Mouse (Mus musculus) hindbrain, embryonic 15.5 days (tissue): Measurements from ENCODE around the gene Rusc2. TPM values are rescaled to one million over a fixed set of nuclear protein-coding genes. Genes with fewer than 3 reads are reported as not detected.

Source experiments
- ATAC-seq: fragments of 200-750 bp; cut with Nextera tagmentation; 2 replicates; pipeline ENCODE4 v1.8.0; 2017; ENCODE audit warnings: low read depth, moderate number of reproducible peaks, moderate TSS enrichment; ENCODE audit not compliant: low FRiP score
- H3K27ac ChIP-seq: fragments of 300-500 bp; sonication (generic); replicated peaks from 2 replicates; pipeline ENCODE4 v1.5.1; 2015; ENCODE audit warnings: mild to moderate bottlenecking, inconsistent platforms
- H3K27me3 ChIP-seq: fragments of 300-500 bp; sonication (generic); 2 replicates; pipeline ENCODE4 v1.6.1; 2015; ENCODE audit warnings: control low read depth, inconsistent platforms
- H3K36me3 ChIP-seq: fragments of 300-500 bp; sonication (generic); 2 replicates; pipeline ENCODE4 v1.6.1; 2015; ENCODE audit warnings: control low read depth, inconsistent platforms
- H3K4me1 ChIP-seq: fragments of 300-500 bp; sonication (generic); replicated peaks from 2 replicates; pipeline ENCODE4 v1.6.1; 2015; ENCODE audit warnings: control low read depth, inconsistent platforms
- H3K4me2 ChIP-seq: fragments of 300-500 bp; sonication (generic); 2 replicates; pipeline ENCODE4 v1.6.1; 2015; ENCODE audit warnings: moderate library complexity, mild to moderate bottlenecking, inconsistent platforms
- H3K4me3 ChIP-seq: fragments of 300-500 bp; sonication (generic); 2 replicates; pipeline ENCODE4 v1.5.1; 2015; ENCODE audit warnings: mild to moderate bottlenecking, inconsistent platforms
- H3K9ac ChIP-seq: fragments of 300-500 bp; sonication (generic); 2 replicates; pipeline ENCODE4 v1.6.1; 2015; ENCODE audit warnings: inconsistent platforms
- H3K9me3 ChIP-seq: fragments of 300-500 bp; sonication (generic); 2 replicates; pipeline ENCODE4 v1.6.1; 2016; ENCODE audit warnings: control low read depth, inconsistent platforms
- WGBS: fragments of 180-500 bp; shearing (Covaris S2); methylation state at CpG from one replicate; pipeline ENCODE4 v1.1.7; 2015; 5-methylcytosine and 5-hydroxymethylcytosine counted together
- polyA plus RNA-seq: library from polyadenylated mRNA; unstranded; fragments of >200 nt; fragmentation: Nextera tagmentation; extraction: Ambion mirVana; gene quantifications from 2 replicates; pipeline ENCODE4 v1.2.1, GENCODE M21; 2015

The Rusc2 gene
- polyA plus RNA-seq, 1 experiment from 2014 or later = 99.5 TPM

- no peaks in the 10 kb centered on the region for H3K9me3 ChIP-seq
- no peak overlapping the region for H3K9ac ChIP-seq
- H3K36me3 ChIP-seq = no peaks in the 10 kb centered on the region
- no peak overlapping the region for H3K27ac ChIP-seq
- no peaks in the 10 kb centered on the region for H3K27me3 ChIP-seq
- H3K4me1 ChIP-seq = peaks cover 14% of the 10 kb centered on the region
- 94% methylated on average over 1 of the region's 1 CpGs for WGBS
- no peak for ATAC-seq
- H3K4me2 ChIP-seq = no peak overlapping the region
- no peak overlapping the region for H3K4me3 ChIP-seq
Observed at GRCm38 (mm10) chr4:43432832-43433231, 51.1 kb downstream of the Rusc2 start.

- WGBS = 26% methylated on average over 4 of the region's 4 CpGs
- peak within 1 kb of the TSS; percentile 96 for H3K9ac ChIP-seq
- peaks cover 17% of the 10 kb centered on the region for H3K36me3 ChIP-seq
- H3K4me2 ChIP-seq = peak within 1 kb of the TSS; percentile 85
- H3K27ac ChIP-seq = peak within 1 kb of the TSS; percentile 96
- peaks cover 18% of the 10 kb centered on the region for H3K4me1 ChIP-seq
- H3K4me3 ChIP-seq = peak within 1 kb of the TSS; percentile 75
- no peaks in the 10 kb centered on the region for H3K9me3 ChIP-seq
- ATAC-seq = peak; percentile 1; the same call in 1 of the 2 replicates
- no peaks in the 10 kb centered on the region for H3K27me3 ChIP-seq
Observed at GRCm38 (mm10) chr4:43441639-43442038, 59.9 kb downstream of the Rusc2 start, which contains the start of gene Tesk1. Tesk1 (plus strand) TSS chr4:43441939.

- peak; percentile 95 for ATAC-seq
- Histone ChIP-seq H3K27ac (peak overlapping the region; percentile 96), H3K27me3 (no peaks in the 10 kb centered on the region), H3K9ac (peak overlapping the region; percentile 96), H3K4me2 (peak overlapping the region; percentile 85), H3K4me1 (peaks cover 18% of the 10 kb centered on the region), H3K36me3 (peaks cover 21% of the 10 kb centered on the region), H3K9me3 (no peaks in the 10 kb centered on the region), H3K4me3 (peak overlapping the region; percentile 75)
- WGBS = under 1% methylated on average over 33 of the region's 33 CpGs
Observed at GRCm38 (mm10) chr4:43442044-43442443, 60.3 kb downstream of the Rusc2 start.

GRCm38 (mm10) chr4:43442456-43443361 lies 60.9 kb downstream of the Rusc2 start:
- peaks cover 18% of the 10 kb centered on the region for H3K4me1 ChIP-seq
- no peaks in the 10 kb centered on the region for H3K27me3 ChIP-seq
- H3K36me3 ChIP-seq = peaks cover 28% of the 10 kb centered on the region
- under 1% methylated on average over 68 of the region's 88 CpGs for WGBS
- peak overlapping the region; percentile 75 for H3K4me3 ChIP-seq
- ATAC-seq = peak; percentile 78
- H3K9ac ChIP-seq = peak overlapping the region; percentile 96
- peak overlapping the region; percentile 96 for H3K27ac ChIP-seq
- no peaks in the 10 kb centered on the region for H3K9me3 ChIP-seq
- H3K4me2 ChIP-seq = peak overlapping the region; percentile 85

- peak overlapping the region; percentile 96 for H3K9ac ChIP-seq
- no peaks in the 10 kb centered on the region for H3K9me3 ChIP-seq
- WGBS = 2% methylated on average over 28 of the region's 28 CpGs
- peak overlapping the region; percentile 75 for H3K4me3 ChIP-seq
- peaks cover 18% of the 10 kb centered on the region for H3K4me1 ChIP-seq
- peak overlapping the region; percentile 96 for H3K27ac ChIP-seq
- peaks cover 36% of the 10 kb centered on the region for H3K36me3 ChIP-seq
- H3K27me3 ChIP-seq = no peaks in the 10 kb centered on the region
- H3K4me2 ChIP-seq = peak overlapping the region; percentile 85
- ATAC-seq = no peak
Observed at GRCm38 (mm10) chr4:43443511-43443910, 61.7 kb downstream of the Rusc2 start.

GRCm38 (mm10) chr4:43447251-43447650 lies 65.5 kb downstream of the Rusc2 start:
- no peak overlapping the region for H3K4me2 ChIP-seq
- WGBS = 79% methylated on average over 13 of the region's 13 CpGs
- no peak overlapping the region for H3K27ac ChIP-seq
- ATAC-seq = no peak
- peaks cover 15% of the 10 kb centered on the region for H3K4me1 ChIP-seq
- H3K27me3 ChIP-seq = no peaks in the 10 kb centered on the region
- H3K9me3 ChIP-seq = no peaks in the 10 kb centered on the region
- H3K9ac ChIP-seq = no peak overlapping the region
- H3K4me3 ChIP-seq = no peak overlapping the region
- peaks cover 37% of the 10 kb centered on the region for H3K36me3 ChIP-seq

- H3K27ac ChIP-seq = no peak overlapping the region
- no peak overlapping the region for H3K4me3 ChIP-seq
- no peak overlapping the region for H3K4me2 ChIP-seq
- no peak for ATAC-seq
- H3K27me3 ChIP-seq = peaks cover 10% of the 10 kb centered on the region; the same call in 1 of the 2 replicates
- peaks cover 21% of the 10 kb centered on the region for H3K4me1 ChIP-seq
- peaks cover 37% of the 10 kb centered on the region for H3K36me3 ChIP-seq
- H3K9me3 ChIP-seq = no peaks in the 10 kb centered on the region
- H3K9ac ChIP-seq = no peak overlapping the region
- 86% methylated on average over 3 of the region's 3 CpGs for WGBS
Observed at GRCm38 (mm10) chr4:43448554-43448953, 66.8 kb downstream of the Rusc2 start.

GRCm38 (mm10) chr4:43452315-43452714 lies 70.5 kb downstream of the Rusc2 start:
- no peak overlapping the region for H3K9ac ChIP-seq
- 61% methylated on average over 11 of the region's 11 CpGs for WGBS
- H3K4me2 ChIP-seq = no peak overlapping the region
- H3K4me1 ChIP-seq = peaks cover 16% of the 10 kb centered on the region
- H3K27ac ChIP-seq = no peak overlapping the region
- H3K9me3 ChIP-seq = no peaks in the 10 kb centered on the region
- H3K4me3 ChIP-seq = no peak overlapping the region
- H3K27me3 ChIP-seq = peaks cover 10% of the 10 kb centered on the region; the same call in 1 of the 2 replicates
- peaks cover 13% of the 10 kb centered on the region for H3K36me3 ChIP-seq
- no peak for ATAC-seq

- Histone ChIP-seq H3K4me1 (peaks cover 16% of the 10 kb centered on the region), H3K27me3 (peaks cover 10% of the 10 kb centered on the region; the same call in 1 of the 2 replicates), H3K9ac (0 out of 2 replicates have a peak overlapping the region, but pooled peaks have one; percentile 29), H3K4me3 (peak overlapping the region; percentile 9; the same call in 1 of the 2 replicates), H3K36me3 (peaks cover 2% of the 10 kb centered on the region; the same call in 1 of the 2 replicates), H3K9me3 (no peaks in the 10 kb centered on the region), H3K4me2 (peak overlapping the region; percentile 45), H3K27ac (no peak overlapping the region)
- WGBS = under 1% methylated on average over 16 of the region's 18 CpGs
- no peak for ATAC-seq
Observed at GRCm38 (mm10) chr4:43453413-43453812, 71.6 kb downstream of the Rusc2 start.

- Histone ChIP-seq H3K4me1 (peaks cover 16% of the 10 kb centered on the region), H3K4me2 (peak within 1 kb of the TSS; percentile 45), H3K9ac (0 out of 2 replicates have a peak within 1 kb of the TSS, but pooled peaks have one; percentile 29), H3K36me3 (no peaks in the 10 kb centered on the region), H3K4me3 (peak within 1 kb of the TSS; percentile 9; the same call in 1 of the 2 replicates), H3K27me3 (peaks cover 10% of the 10 kb centered on the region; the same call in 1 of the 2 replicates), H3K27ac (no peak within 1 kb of the TSS), H3K9me3 (no peaks in the 10 kb centered on the region)
- WGBS = 36% methylated on average over 20 of the region's 20 CpGs
- ATAC-seq = no peak
Observed at GRCm38 (mm10) chr4:43454041-43454836, 72.5 kb downstream of the Rusc2 start, which contains the start of gene Cd72. Cd72 (minus strand) TSS chr4:43454628.

GRCm38 (mm10) chr4:43456470-43456869 lies 74.7 kb downstream of the Rusc2 start:
- no peak overlapping the region for H3K27ac ChIP-seq
- H3K9ac ChIP-seq = no peak overlapping the region
- H3K27me3 ChIP-seq = peaks cover 10% of the 10 kb centered on the region; the same call in 1 of the 2 replicates
- ATAC-seq = no peak
- no peaks in the 10 kb centered on the region for H3K9me3 ChIP-seq
- peaks cover 16% of the 10 kb centered on the region for H3K4me1 ChIP-seq
- no peak overlapping the region for H3K4me3 ChIP-seq
- no peak overlapping the region for H3K4me2 ChIP-seq
- no peaks in the 10 kb centered on the region for H3K36me3 ChIP-seq
- 34% methylated on average over 4 of the region's 4 CpGs for whole genome bisulfite sequencing
